9 mouse cellular contexts compared by ENCODE assay signal in the genomic region with DNA sequence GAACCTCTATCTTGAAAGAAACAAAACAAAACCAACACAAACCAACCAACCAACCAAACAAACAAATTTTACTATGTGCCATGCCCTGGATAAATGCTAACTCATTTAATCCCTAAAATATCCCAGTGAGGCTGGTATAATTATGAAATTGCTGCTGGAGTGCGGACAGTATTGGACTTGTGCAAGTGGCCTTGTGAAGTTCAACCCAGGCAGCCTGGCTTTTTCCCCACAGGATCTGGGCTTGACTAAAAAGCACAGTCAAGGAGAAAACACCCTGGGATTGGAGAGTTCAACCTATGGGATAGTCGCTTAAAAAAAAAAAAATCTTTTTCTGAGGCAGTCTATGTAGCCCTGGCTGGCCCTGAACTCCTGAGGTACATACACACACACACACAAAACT. TPM values are rescaled to one million over a fixed set of nuclear protein-coding genes. Genes with fewer than 3 reads are reported as not detected.
DNase-seq lines count a peak whose midpoint lies in the region; ATAC-seq and TF ChIP-seq lines count a peak whose summit lies in the region.
"Had no signal": no experiment of that assay in that cellular context is flagged by ENCODE, and none has a peak within 500 bp of the region (broad histone marks: within the 10 kb centered on the region; RNA-seq: fewer than 3 reads in every experiment).

No protein-coding gene starts in this region.

- TF ChIP-seq POLR2A in cerebellum, adult 2 months (IDR thresholded peaks at IDR 0.05; ENCODE audit: borderline replicate concordance, insufficient read depth, low read length) = no peak

- H3K9ac ChIP-seq in neural tube, embryonic 11.5 days (ENCODE audit: low read length) = peak overlapping the region; percentile 91
- H3K9ac ChIP-seq in limb, embryonic 12.5 days (replicated peaks) = 0 out of 2 replicates have a peak overlapping the region, but pooled peaks have one; percentile 95
- H3K9ac ChIP-seq in stomach, embryonic 15.5 days = no peak overlapping the region

- H3K27ac ChIP-seq in cerebellum, adult 2 months (ENCODE audit: insufficient read depth, low read length) = 0 out of 2 replicates have a peak overlapping the region, but pooled peaks have one; percentile 84
- no peak overlapping the region for H3K27ac ChIP-seq in neural tube, embryonic 11.5 days (ENCODE audit: low read depth, low read length)
- peak overlapping the region; percentile 99; the same call in 1 of the 2 replicates for H3K27ac ChIP-seq in limb, embryonic 12.5 days
- H3K27ac ChIP-seq in stomach, embryonic 15.5 days = no peak overlapping the region

- no peaks in the 10 kb centered on the region for H3K4me1 ChIP-seq in cerebellum, adult 2 months (ENCODE audit: control insufficient read depth, insufficient read depth, low read length)
- peaks cover 13% of the 10 kb centered on the region for H3K4me1 ChIP-seq in neural tube, embryonic 11.5 days (ENCODE audit: control insufficient read depth, insufficient read depth, low read length)
- peaks cover 20% of the 10 kb centered on the region for H3K4me1 ChIP-seq in limb, embryonic 12.5 days (replicated peaks)
- H3K4me1 ChIP-seq in stomach, embryonic 15.5 days = peaks cover 13% of the 10 kb centered on the region

- H3K4me3 ChIP-seq in cerebellum, adult 2 months (replicated peaks; ENCODE audit: insufficient read depth, low read depth, low read length) = no peak overlapping the region
- H3K4me3 ChIP-seq in neural tube, embryonic 11.5 days (ENCODE audit: low read depth, low read length) = no peak overlapping the region
- H3K4me3 ChIP-seq in limb, embryonic 12.5 days (replicated peaks) = peak overlapping the region; percentile 98; the same call in 1 of the 2 replicates
- H3K4me3 ChIP-seq in stomach, embryonic 15.5 days (replicated peaks) = no peak overlapping the region

- WGBS in cerebellum, adult 2 months = 88% methylated on average over 2 of the region's 2 CpGs
- 95% methylated on average over 2 of the region's 2 CpGs for WGBS in neural tube, embryonic 11.5 days
- 85% methylated on average over 2 of the region's 2 CpGs for WGBS in limb, embryonic 12.5 days
- 83% methylated on average over 2 of the region's 2 CpGs for WGBS in stomach, embryonic 15.5 days

- H3K27me3 ChIP-seq in cerebellum, adult 2 months (ENCODE audit: control insufficient read depth, insufficient read depth, low read length) = no peaks in the 10 kb centered on the region
- H3K27me3 ChIP-seq in neural tube, embryonic 11.5 days (ENCODE audit: control insufficient read depth, insufficient read depth, low read length) = no peaks in the 10 kb centered on the region
- H3K27me3 ChIP-seq in limb, embryonic 12.5 days = no peaks in the 10 kb centered on the region
- no peaks in the 10 kb centered on the region for H3K27me3 ChIP-seq in stomach, embryonic 15.5 days (replicated peaks)

- no peak for TF ChIP-seq CTCF in cerebellum, adult 2 months (IDR thresholded peaks at IDR 0.05; ENCODE audit: borderline replicate concordance, insufficient read depth, low read depth, low read length)

- ATAC-seq in neural tube, embryonic 11.5 days (ENCODE audit: insufficient read depth, low FRiP score, low TSS enrichment) = no peak
- ATAC-seq in limb, embryonic 12.5 days (ENCODE audit: insufficient number of reproducible peaks, insufficient read depth, low FRiP score, low TSS enrichment, low read depth) = no peak
- ATAC-seq in stomach, embryonic 15.5 days (ENCODE audit: insufficient read depth, low FRiP score, low read depth) = no peak
- no peak for ATAC-seq in megakaryocyte progenitor cell, adult 5-6 weeks (replicated peaks; ENCODE audit: poor library complexity)
- ATAC-seq in CD4-positive, CD25-positive, alpha-beta regulatory T cell, adult 4 months = no peak

- peak overlapping the region; percentile 76 for H3K4me2 ChIP-seq in neural tube, embryonic 11.5 days (ENCODE audit: low read depth)
- H3K4me2 ChIP-seq in limb, embryonic 12.5 days = peak overlapping the region; percentile 96
- H3K4me2 ChIP-seq in stomach, embryonic 15.5 days = peak overlapping the region; percentile 61; the same call in 1 of the 2 replicates

- DNase-seq in cerebellum, adult 2 months = no peak
- no peak for DNase-seq in cerebellum, postnatal 14 days
- DNase-seq in neural tube, embryonic 11.5 days (ENCODE audit: low spot score) = no peak
- no peak for DNase-seq in neural tube, embryonic 10.5 days (ENCODE audit: extremely low spot score, low spot score)
- DNase-seq: thymus, postnatal 36 days had no signal

- H3K36me3 ChIP-seq in neural tube, embryonic 11.5 days (ENCODE audit: control insufficient read depth, insufficient read depth, low read length) = no peaks in the 10 kb centered on the region
- peaks cover 3% of the 10 kb centered on the region; the same call in 1 of the 2 replicates for H3K36me3 ChIP-seq in limb, embryonic 12.5 days
- H3K36me3 ChIP-seq in stomach, embryonic 15.5 days = no peaks in the 10 kb centered on the region

- H3K9me3 ChIP-seq in neural tube, embryonic 11.5 days (ENCODE audit: control insufficient read depth, low read length) = no peaks in the 10 kb centered on the region
- no peaks in the 10 kb centered on the region for H3K9me3 ChIP-seq in limb, embryonic 12.5 days
- H3K9me3 ChIP-seq in stomach, embryonic 15.5 days = no peaks in the 10 kb centered on the region

RNA-seq across cellular contexts. Expression of a gene that starts 0.5 kb away (rescaled TPM):
- 25.2 and 27.3 TPM in 2 replicates for polyA plus RNA-seq in cerebellum, adult 2 months (2012; rRNA removed)
- 29.7 and 31.5 TPM in 2 replicates for polyA plus RNA-seq in neural tube, embryonic 11.5 days (2014; fragmentation: Nextera tagmentation; extraction: Ambion mirVana)
- polyA plus RNA-seq in limb, embryonic 12.5 days (2016; fragmentation: Nextera tagmentation; extraction: Ambion mirVana) = 31.8 and 40.2 TPM in 2 replicates
- 40.9 and 41.2 TPM in 2 replicates for polyA plus RNA-seq in stomach, embryonic 15.5 days (2015; fragmentation: Nextera tagmentation; extraction: Ambion mirVana)
- 29.8 and 30.5 TPM in 2 replicates for total RNA-seq in megakaryocyte progenitor cell, adult 5-6 weeks (2015)
- 26.8 and 29.3 TPM in 2 replicates for total RNA-seq in megakaryocyte progenitor cell, adult 5-6 weeks (2017)
- 10 to 100 TPM; 22.1 to 38.0 TPM for polyA plus RNA-seq in CD4-positive, CD25-positive, alpha-beta regulatory T cell, adult 4 months (2017; shearing (Covaris generic))

Comparison
In these comparisons a context has a peak if more than half of its experiments do, and no peak if none do; other contexts are left out.
1. H3K27ac ChIP-seq: peak in cerebellum, adult 2 months (single experiment) and limb, embryonic 12.5 days (single experiment); none in neural tube, embryonic 11.5 days (single experiment) and stomach, embryonic 15.5 days (single experiment).
2. Peak in every context shown above with its lines, with median percentiles within 50 percentile points of each other: H3K4me2 ChIP-seq.